Mouse (Mus musculus): ENCODE results near the gene Adh6b.
"Not testable (repeated sequence)": the region's sequence is repeated elsewhere in the genome, so short reads cannot be mapped to it uniquely, and the experiment has no call there.

The Adh6b gene

DNA sequence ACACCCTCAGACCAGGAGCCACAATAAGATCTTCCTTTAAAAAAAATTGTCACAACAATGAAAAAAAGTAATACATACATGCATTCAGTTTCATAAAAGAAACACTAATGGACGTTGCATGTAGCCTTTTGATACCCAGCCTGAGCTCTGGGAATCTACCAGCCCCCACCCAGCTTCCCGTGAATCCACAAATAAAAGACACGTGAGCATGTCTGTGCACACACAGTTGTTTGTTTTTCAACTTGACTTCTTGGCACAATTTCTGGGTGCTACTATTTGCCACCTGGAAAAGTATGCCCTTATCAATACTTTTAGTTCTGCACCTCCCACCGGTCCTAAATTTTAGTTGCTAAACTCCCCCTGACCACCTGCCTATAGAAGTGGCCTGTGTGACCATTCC, 19.1 kb downstream of the Adh6b start:
- CTCF ChIA-PET = no interaction called here

DNA sequence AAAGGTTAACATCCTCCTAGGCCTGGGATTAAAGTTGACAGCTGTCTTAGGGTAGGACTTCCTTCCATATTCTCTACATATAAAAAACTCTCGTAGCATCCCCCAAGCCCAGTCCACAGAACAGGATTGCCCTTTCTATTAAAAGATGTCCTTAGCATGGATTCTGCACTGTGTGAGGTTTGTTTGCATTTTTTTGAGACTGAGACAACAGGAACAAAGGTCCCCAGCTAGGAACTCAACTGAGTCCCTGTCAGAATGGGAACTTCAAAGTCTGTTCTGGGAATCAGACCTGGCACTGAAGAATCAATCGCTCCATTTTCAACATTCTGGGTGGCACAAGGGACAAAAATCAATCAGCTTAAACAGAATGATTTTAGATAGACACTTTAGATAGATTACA, 21.3 kb downstream of the Adh6b start:
- CTCF ChIA-PET = no interaction called here

DNA sequence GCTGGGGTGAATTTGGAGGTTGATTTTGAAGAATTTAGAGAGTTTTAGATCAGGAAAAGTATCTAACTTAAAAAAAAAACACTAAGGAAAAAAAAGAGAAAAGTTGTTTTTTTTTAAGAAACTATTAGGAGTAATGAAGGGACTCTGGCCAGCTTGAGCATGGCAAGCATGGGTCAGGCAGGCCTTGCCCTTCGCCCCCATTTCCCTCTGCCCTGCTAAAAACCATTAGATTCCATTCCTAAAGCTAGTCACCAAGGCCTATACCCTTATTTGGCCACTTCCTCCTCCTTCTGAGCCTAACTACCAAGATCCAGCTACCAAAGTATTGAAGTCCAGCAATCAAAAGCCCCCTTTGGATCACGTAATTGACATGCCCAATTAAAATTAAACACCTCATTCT, 24.6 kb downstream of the Adh6b start:
- CTCF ChIA-PET = no interaction called here

DNA sequence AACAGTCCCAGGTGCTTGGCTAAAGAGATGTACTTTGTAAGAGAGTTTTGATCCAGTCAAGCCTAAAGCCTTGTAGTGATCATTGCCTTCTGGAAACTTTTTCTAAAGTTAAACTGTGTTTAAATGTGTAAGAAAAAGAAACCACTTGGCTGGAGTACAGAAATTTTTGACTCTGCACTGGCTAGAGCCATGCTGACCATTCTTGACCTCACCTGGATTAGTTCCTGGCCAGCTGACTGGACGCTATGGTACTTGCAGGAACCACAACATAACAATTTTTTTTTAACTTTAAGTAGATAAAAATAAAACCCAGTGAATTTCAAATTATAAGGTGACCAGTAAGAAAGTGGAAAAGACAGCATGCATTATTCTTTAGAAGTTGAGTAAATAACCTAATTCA, 28.0 kb downstream of the Adh6b start:
- CTCF ChIA-PET = no interaction called here

DNA sequence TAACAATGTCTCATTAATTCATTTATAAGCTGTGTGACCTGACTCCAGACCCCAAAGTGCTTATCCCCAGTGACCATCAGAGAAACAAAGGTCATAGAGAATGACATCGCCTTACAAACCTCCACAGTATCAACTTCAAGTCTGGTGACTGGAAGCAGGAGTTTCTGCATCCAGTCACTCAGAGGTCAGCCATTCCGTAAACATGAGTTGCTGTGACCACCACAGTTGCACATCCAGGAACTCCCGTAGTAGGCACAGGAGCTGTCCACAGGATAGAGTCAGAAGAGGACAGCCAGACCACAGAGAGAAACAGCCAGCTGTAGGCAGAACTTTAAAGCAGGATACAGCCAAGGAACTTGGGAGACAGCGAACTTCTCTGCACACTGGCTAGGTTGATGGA, 28.7 kb downstream of the Adh6b start:
- CTCF ChIA-PET = not testable (repeated sequence)

DNA sequence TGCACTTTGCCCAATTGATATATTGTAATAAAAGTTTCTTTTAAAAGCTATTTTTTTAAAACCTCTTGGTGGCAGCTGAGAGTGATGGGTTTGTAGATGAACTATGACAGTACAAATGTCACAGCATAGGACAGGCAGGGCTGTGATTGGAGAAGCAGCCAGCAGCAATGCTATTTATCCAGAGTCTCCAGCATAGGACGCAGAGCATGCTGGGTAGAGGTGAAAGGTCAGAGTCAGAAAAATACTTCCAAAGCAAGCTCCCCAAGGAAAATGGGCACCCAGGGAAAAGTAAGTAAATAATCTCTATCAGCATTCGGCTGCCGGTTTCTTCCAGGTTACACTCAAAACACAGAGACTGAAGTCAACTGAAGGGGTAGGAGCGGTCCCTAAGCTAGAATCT, 32.3 kb downstream of the Adh6b start:
- CTCF ChIA-PET = no interaction called here

DNA sequence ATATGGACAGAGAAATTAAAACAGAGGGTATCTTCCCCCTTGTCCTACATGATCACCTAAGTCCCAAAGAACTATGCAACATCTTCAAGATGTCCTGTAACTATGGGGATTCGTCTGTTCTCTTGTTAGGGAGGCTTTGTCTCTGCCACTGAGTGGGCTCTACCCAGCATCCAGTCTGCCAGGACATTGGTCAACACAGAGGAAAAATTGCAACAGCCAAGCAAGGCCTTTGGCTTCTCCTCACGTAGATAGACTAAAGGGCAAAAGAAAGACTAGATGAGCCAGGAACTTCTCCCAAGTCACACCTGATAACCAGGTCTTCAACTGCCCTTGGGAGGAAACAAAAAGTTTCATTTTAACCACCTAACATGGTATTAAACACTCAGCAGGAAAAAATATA, 33.6 kb downstream of the Adh6b start:
- CTCF ChIA-PET = interaction anchor here (0.5 kb wide), 1 partner anchor 29 kb away, joined by 4 read pairs; no protein-coding TSS in a partner anchor

DNA sequence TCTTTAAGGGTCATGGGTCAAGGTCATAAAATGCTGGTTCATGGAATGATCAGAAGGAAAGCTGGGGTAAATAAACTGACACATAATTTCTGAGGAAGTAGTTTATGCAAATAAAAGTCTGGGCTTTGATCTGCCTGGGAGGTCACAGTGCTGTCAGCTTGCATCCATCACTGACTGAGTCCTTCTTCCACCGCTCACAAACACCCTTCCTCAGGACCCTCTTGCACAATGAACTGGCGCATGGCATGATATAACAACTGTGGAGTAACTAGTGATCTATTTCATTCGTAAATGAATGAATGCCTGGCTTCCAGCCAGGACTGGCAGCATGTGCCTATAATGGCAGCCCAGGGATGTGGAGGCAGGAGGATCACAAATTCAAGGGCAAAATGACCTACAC, 39.6 kb downstream of the Adh6b start:
- CTCF ChIA-PET = no interaction called here

DNA sequence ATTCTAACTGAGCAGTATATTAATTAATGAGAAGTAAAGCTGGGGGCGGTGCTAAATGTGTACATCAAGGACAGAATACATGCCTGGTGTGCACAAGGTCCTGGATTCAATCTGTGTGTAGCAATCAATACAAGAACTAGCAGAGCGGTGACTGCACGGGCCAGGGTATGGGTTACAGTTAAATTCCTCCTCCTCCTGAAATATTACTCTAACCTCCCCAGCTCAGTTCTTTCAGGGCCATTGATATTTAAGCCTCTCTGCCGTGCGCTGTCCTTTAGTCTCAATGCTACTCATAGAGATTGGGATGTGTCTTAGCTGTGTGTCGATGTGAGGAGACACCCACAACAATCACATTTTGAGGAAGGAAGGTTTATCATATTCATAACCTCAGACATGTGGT, 45.6 kb downstream of the Adh6b start:
- CTCF ChIA-PET = no interaction called here

DNA sequence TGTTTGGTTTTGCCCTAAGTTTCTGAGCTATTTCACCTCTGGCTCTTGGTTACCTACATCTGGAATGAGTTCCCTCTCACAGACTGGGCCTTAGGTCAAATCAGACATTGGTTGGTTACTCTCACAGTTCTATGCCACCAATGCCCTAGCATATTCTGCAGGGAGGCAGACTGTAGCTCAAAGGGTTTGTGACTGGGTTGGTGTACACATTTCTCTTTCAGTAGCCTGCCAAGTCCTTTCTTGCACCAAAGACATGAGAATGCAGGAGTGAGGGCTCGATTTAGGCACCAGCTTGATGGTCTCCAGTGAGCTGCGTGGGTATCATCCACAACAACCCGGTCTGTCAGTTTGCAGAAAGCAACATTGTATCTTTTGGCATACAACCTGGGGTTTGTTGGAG, 63.3 kb downstream of the Adh6b start:
- CTCF ChIA-PET = no interaction called here

DNA sequence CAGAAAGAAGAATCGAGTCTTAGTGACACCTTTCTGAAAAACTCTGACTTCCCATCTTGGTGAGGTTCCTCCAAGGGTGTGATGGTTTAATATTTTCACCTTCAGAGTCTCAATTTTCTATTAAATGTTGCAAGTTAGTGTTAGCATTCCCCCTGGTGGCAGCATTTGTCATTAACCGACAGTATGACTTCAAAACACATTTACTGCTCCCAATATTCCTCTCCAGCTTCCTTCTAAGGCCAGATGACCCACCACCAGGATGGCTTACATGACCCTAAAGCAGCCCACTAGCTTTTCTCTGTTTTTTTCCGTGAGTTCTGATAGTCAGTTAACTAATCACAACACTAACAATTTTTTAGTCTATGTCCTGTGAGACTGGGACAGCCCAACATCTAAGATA, 63.8 kb downstream of the Adh6b start:
- CTCF ChIA-PET = no interaction called here

DNA sequence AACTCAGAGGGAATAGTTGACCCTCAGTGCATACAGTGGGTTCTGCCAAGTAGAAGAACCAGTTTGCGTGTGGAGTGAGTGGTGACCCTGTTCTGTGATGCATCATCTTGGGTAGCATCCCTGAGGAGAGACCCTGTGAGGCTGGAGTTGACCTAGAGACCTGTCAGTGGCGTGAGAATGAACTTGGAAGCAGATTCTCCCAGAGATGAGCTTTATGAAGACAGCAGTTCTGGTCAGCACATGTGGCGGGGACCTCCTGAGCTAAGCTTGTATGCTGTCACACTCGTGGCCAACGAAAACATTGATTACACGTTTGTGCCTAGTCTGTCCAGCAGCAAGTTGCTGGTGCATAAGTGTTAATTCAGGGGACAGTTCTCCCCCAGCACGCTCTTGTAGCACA, 64.3 kb downstream of the Adh6b start:
- CTCF ChIA-PET = no interaction called here

DNA sequence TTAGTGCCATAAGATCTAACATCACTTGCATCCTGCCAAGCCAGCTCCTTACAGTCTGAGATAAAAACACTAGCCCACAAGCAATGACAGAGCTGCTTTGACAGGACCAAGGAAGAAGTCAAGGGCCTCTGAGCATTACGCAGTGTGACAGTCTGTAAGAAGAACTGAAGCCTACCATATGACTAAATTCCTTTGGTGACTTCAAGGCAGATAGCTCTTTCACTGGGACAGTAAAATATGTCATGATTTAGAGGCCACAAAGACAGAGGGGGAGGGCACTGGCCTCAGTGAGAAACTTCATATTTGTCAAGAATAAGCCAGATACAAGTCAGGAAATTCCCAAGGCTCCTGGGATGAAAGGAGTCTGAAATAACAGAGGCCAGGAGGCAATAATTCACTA, 66.3 kb downstream of the Adh6b start:
- CTCF ChIA-PET = no interaction called here

Measured in spleen, embryonic (tissue).